Mouse (Mus musculus): ENCODE results near the gene Supt20.
"Not testable (repeated sequence)": the region's sequence is repeated elsewhere in the genome, so short reads cannot be mapped to it uniquely, and the experiment has no call there.

Gene Supt20

DNA sequence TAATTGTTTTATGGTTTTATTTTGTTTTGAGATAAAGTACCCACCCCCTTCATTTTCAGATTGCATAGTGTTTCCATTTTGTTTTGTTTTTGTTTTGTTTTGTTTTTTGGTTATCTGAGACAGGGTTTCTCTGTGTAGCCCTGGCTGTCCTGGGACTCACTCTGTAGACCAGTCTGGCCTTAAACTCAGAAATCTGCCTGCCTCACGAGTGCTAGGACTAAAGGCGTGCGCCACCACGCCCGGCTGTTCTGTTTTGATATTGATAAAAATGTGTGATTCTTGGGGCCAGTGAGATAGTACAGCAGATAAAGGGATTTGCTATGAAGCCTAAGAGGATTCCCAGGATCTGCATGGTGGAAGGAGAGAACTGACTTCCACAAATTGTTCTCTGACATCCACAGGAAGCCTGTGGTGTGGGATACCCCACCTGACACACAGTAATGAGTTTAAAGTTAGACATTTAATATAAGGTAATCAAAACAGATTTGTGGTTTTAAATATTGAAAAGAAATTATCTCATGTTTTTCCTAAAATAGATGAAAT lies 7.2 kb downstream of the Supt20 start:
- DNase-seq (ENCODE audit: low spot score in 2 of 2), result no peak

GRCm38 (mm10) chr3:54704106-54704505 lies 11.5 kb downstream of the Supt20 start:
- DNase-seq (ENCODE audit: low spot score in 2 of 2), result not testable (repeated sequence)

- no peak for DNase-seq (ENCODE audit: low spot score in 2 of 2)
Measured at GRCm38 (mm10) chr3:54708972-54709371, 16.4 kb downstream of the Supt20 start.

GRCm38 (mm10) chr3:54714253-54714652 lies 21.6 kb downstream of the Supt20 start, which contains the start of gene Gm21958:
Gm21958 (minus strand) TSS chr3:54714353.
- no peak for DNase-seq (ENCODE audit: low spot score in 2 of 2)

- peak; percentile 50 to 52 for DNase-seq (ENCODE audit: low spot score in 2 of 2)
Measured at GRCm38 (mm10) chr3:54715461-54715860, 22.9 kb downstream of the Supt20 start.

DNA sequence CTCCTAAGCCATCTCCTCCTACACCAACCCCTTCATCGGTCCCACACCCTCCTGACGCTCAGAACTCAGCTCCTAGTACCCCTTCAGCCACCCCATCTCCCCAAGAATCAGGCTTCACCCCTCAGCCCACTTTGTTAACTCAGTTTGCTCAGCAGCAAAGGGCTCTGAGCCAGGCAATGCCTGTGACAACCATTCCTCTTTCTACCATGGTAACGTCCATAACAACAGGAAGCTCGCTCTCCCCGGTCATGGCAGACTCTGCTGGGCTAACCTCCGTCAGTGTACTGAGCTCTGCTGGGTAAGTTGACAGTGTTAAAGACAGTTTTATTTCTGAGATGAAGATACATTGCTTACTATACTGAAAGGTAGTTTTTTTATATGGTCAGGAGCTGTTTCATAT lies 24.7 kb downstream of the Supt20 start:
- DNase-seq (ENCODE audit: low spot score in 2 of 2), result no peak

- DNase-seq (ENCODE audit: low spot score in 2 of 2), result no peak
Measured at GRCm38 (mm10) chr3:54718947-54719346, 26.3 kb downstream of the Supt20 start.

DNA sequence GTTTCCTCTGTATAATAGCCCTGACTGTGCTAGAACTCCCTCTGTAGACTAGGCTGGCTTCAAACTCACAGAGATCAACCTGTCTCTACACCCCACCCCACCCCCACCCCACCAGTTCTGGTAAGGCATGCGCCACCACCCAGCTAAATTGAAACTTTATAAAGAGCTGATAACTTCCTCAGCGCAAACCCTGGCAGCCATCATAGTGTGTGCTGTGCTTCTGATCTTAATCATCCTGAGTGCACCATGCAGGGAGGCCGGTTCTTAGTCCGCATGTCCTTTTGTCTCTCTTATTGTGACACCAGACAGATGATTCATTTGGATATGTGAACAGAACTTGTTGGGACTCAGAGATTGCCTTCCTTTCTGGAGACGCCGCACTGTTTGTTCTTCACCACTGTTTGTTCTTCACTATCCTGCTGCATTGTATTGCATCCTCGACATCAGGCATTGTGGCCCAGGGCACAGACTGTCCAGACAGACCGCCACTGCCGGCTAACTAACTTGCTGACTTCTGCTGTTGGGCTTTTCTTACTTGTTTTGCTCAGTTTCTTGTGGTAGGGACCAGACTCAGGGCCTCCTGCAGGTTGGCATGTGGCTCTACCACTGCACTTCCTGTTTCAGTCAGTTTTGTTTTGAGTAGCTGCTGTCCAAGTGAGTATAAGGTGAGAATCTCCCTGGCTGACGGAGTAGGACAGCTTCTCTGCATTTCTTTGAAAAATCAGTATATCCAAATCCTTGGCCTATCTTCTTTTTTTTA lies 31.3 kb downstream of the Supt20 start:
- DNase-seq (ENCODE audit: low spot score in 2 of 2), result no peak

DNA sequence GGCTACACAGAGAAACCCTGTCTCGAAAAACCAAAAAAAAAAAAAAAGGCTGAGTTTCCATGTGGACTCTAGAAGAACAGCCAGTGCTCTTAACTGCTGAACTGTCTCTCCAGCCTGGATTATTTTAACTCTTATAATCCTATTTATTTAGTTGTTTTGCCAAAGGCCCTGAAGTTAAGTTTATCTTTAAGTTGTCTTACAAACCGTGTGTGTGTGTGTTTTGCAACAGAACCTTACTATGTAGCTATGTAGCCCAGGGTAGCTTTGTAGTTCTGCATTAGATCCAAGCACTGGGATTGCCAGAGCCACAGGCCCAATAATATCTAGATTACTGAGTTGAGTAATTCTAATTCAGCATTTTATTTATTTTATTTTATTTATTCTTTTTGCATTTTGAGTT lies 32.7 kb downstream of the Supt20 start:
- no peak for DNase-seq (ENCODE audit: low spot score in 2 of 2)

GRCm38 (mm10) chr3:54727588-54727987 lies 35.0 kb downstream of the Supt20 start:
- DNase-seq (ENCODE audit: low spot score in 2 of 2), result no peak

DNA sequence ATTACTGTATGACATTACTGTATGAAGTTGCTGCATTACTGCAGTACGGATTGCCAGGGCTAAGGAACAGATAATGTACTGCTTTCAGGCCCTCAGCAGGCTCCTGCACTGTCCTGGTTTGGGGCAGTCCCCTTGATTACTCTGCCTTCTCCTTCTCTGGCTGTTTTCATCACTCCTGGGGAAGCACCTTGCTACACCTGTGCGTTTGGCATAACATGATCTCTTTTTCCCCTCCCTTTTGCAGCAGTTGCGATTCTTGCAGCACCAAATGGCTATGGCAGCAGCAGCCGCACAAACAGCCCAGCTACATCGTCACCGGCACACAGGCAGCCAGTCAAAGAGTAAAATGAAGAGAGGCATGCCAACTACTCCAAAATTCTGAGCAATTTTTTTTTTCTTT lies 35.5 kb downstream of the Supt20 start:
- DNase-seq (ENCODE audit: low spot score in 2 of 2), result no peak

DNA sequence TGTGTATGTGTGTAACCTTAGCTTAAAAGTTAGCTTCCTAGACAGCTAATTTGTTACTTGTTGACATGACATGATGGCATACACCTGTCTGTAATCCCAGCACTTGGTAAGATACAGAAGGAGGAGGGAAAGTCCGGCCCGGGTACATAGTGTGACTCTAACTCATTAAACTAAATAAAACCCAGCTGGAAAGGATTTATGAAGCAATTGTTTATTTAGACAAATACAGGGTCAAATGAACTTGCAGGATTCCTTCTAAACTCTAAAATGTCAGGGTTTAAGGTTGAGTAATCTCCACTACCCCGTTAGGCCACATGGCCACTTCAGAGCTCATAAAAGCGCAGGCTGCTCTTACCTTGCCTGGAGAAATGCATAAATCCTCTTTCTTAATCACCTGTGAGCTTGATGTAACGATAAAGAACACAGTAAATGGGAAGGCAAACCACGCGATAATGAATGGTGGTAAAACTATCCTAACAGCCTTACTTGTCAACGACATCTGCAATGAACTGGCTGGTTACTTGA lies 39.1 kb downstream of the Supt20 start:
- DNase-seq (ENCODE audit: low spot score in 2 of 2), result no peak

GRCm38 (mm10) chr3:54732371-54732770 lies 39.8 kb downstream of the Supt20 start:
- no peak for DNase-seq (ENCODE audit: low spot score in 2 of 2)

DNA sequence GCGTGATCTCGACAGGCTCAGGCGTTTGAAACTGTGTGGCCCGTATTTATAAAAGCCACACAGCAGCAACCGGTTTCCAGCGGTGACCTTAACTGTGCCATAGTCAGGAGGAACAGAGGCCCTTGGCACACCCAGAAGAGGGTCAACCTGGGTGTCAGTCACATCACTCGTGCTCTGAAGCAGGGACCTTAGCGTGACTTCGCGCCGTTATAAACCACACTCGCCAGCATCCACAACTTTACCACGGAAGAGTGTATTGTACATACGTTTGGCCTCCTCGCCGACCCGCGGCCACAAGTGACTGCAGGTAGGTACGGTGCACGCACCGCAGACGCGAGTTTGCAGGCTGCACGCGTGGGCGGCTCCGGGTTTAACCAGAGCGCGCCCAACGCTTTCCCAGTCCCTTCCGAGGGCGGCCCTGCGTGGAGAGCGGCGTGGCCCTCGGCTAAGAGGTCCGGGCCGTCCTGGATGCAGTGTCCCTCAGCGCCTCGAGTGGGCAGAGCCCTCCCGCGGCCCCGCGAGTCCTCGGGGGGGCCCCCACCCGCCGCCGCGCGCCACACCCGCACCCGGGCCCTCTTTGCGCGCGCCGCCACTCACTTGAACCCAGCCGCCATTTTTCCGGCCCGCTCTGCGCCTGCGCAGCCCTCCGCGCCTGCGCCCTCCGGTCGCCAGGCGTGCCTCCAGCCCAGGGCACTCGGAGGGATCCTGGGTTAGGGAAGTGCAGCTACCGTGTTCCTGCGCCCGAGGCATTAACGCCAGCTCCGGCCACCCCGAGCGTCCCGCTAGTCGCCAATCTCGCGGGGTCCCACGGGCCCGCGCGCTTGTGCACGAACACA lies 42.0 kb downstream of the Supt20 start:
- DNase-seq (ENCODE audit: low spot score in 2 of 2), result peak; percentile 87 to 89

GRCm38 (mm10) chr3:54735247-54736046 lies 42.8 kb downstream of the Supt20 start, which contains the start of the genes Exosc8 and Alg5:
Exosc8 (minus strand) TSS chr3:54735393.
Alg5 (plus strand) TSS chr3:54735539.
- peak; percentile 92 to 93 for DNase-seq (ENCODE audit: low spot score in 2 of 2)

DNA sequence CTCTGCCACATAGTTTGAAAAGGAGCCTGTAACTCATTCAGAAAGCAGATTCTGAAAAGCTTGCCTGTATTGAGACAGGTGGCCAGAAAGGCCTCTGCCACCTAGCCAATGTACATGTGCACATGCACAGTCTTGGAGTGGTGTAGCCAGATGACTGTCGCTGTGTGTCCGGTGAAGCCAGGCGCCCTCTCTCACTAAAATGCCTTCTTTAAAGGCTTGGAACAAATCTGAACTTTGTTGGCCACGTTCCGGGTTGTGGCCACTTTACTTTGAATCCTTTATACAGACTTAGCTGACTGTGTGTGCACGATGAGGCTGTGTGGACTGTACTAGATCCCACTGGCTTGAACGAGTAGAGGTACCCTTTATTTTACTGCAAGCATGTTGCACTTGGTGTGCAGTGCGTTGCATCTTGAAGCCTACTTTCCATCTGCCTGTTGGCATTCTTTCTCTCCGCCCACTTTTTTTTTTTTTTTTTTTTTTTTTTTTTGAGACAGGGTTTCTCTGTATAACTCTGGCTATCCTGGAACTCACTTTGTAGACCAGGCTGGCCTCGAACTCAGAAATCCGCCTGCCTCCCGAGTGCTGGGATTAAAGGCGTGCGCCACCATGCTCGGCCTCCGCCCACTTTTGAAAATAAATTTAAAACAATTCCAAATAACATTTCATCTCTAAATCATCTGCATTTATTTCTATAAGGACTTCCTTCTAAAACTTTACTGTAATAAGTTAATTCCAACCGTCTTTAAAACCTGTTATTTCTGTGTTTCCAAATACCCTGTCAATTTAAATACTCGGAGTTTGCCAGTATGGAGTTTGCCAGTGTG lies 43.7 kb downstream of the Supt20 start:
- DNase-seq (ENCODE audit: low spot score in 2 of 2), result peak; percentile 13 to 31

DNA sequence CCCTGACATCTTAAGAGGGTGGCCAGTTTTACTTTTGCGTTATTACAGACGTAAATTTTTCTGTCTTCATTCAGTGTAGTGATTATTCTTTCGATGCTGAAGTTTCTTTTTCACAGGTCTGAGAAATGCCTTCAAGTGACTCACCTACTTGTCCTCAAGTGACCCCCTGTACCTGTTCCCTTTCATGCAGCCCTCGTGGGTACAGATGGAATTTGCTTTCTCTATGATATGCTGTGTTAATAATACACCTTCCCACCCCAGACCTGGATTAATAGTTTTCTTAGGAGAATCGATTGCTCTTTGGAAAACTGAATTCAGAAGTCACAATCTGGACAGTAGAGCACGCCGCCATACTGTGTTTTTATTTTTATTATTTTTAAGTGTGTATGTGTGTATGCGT lies 44.7 kb downstream of the Supt20 start:
- no peak for DNase-seq (ENCODE audit: low spot score in 2 of 2)

GRCm38 (mm10) chr3:54741965-54742364 lies 49.4 kb downstream of the Supt20 start:
- no peak for DNase-seq (ENCODE audit: low spot score in 2 of 2)

GRCm38 (mm10) chr3:54745799-54746198 lies 53.2 kb downstream of the Supt20 start:
- DNase-seq (ENCODE audit: low spot score in 2 of 2), result no peak

DNA sequence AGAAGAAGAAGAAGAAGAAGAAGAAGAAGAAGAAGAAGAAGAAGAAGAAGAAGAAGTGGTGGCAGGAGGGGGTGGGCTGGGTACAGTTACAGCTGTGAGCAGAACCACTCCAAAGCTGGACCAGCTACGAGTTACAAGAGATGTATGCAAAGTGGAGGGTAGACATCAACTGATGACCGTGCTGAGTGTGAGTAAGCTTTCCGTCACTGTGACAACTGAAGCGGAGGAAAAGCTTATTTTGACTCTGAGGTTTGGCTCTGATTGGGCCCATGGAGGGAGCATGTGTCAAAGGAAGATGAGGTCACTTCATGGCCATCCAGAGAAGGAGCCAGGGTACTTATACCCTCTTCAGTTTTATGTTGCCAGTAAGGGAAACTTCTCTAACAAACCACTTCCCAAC lies 60.8 kb downstream of the Supt20 start:
- DNase-seq (ENCODE audit: low spot score in 2 of 2), result no peak

Data from frontal cortex, postnatal 36 days (tissue).